Mouse (Mus musculus) ES-E14 (cell line): ENCODE data around the gene Hypk.

ENCODE experiments used
- CHD2 ChIP-seq: IDR thresholded peaks from 2 replicates; pipeline ENCODE4 v1.6.1; 2014; ENCODE audit warnings: mild to moderate bottlenecking, low read depth, low read length, inconsistent platforms
- ZC3H11A ChIP-seq: IDR thresholded peaks from 2 replicates; pipeline ENCODE4 v1.6.1; 2012; ENCODE audit warnings: low read depth, mild to moderate bottlenecking, inconsistent platforms, low read length, borderline replicate concordance

DNA sequence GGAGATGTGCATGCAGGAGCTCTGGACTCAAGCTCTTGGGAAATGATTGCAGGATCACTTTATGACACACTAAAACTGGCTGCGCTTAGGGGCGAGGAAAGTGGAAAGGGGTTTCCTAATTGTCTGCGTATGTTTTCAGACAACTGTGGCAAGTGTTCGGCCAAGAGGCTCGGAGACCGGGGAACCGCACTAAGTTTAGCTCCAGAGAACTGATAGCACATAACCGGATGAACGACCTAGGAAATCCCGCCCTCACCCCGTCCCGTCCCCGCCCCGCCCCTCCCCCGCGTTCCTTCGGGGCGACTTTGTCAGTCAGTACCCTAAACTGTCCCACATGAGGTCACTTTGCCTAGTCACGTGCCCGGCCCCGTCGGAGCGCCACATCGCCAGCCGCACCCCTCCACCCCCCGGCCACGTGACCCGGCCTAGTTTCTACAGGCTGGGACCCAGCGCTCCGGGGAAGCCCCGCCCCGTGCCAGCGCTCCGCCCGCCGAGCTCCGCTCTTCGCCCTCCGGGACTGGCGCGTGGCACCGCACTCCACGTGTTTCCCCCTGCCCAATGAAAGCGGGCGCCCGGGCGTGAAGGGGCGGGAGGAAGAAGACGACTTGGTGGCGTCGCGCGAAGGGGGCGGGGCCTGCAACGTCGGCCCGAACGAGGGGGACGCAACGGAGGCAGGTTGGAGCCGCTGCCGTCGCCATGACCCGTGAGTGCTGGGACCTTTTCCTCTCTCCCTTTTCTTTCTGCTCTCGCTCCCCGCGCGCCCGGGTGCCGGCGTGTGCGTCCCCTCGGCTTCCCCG, 4.2 kb upstream of the Hypk start, which contains the start of gene Serf2:
- TF ChIP-seq ZC3H11A: no peak
- no peak for TF ChIP-seq CHD2
